ENCODE assay signal across 19 mouse cellular contexts in genomic region chr10:18769909-18770308, GRCm38 (mm10). TPM values are rescaled to one million over a fixed set of nuclear protein-coding genes. Genes with fewer than 3 reads are reported as not detected.
A peak's percentile ranks its signal among the peaks of the same experiment; 100 is the strongest.
DNase-seq lines count a peak whose midpoint lies in the region; ATAC-seq and TF ChIP-seq lines count a peak whose summit lies in the region.
"Had no signal": no experiment of that assay in that cellular context is flagged by ENCODE, and none has a peak within 500 bp of the region (broad histone marks: within the 10 kb centered on the region; RNA-seq: fewer than 3 reads in every experiment).

No protein-coding gene starts in this region.

- H3K27me3 ChIP-seq in kidney, postnatal 0 days (ENCODE audit: insufficient read depth, low read length): no peaks in the 10 kb centered on the region
- H3K27me3 ChIP-seq: embryonic facial prominence, embryonic 13.5 days; heart, embryonic 13.5 days; hindbrain, embryonic 12.5 days; limb, embryonic 15.5 days had no signal

- no peak overlapping the region for H3K9ac ChIP-seq in kidney, postnatal 0 days (ENCODE audit: low read depth, low read length)
- H3K9ac ChIP-seq: embryonic facial prominence, embryonic 13.5 days; heart, embryonic 13.5 days; hindbrain, embryonic 12.5 days; limb, embryonic 15.5 days had no signal

- H3K4me2 ChIP-seq in kidney, postnatal 0 days (ENCODE audit: low read length): no peak overlapping the region
- H3K4me2 ChIP-seq: embryonic facial prominence, embryonic 13.5 days; heart, embryonic 13.5 days; hindbrain, embryonic 12.5 days; limb, embryonic 15.5 days had no signal

- TF ChIP-seq CTCF in kidney, postnatal 0 days (IDR thresholded peaks at IDR 0.05; ENCODE audit: low read depth): peak; percentile 41

- H3K9me3 ChIP-seq in kidney, postnatal 0 days (replicated peaks; ENCODE audit: low read length): no peaks in the 10 kb centered on the region
- H3K9me3 ChIP-seq: embryonic facial prominence, embryonic 13.5 days; limb, embryonic 15.5 days had no signal

- no peak for ATAC-seq in CD4-positive, CD25-positive, alpha-beta regulatory T cell, adult 4 months
- no peak for ATAC-seq in kidney, postnatal 0 days (replicated peaks; ENCODE audit: low FRiP score, low read depth)

- no peak overlapping the region for H3K4me3 ChIP-seq in kidney, postnatal 0 days (replicated peaks; ENCODE audit: low read depth, low read length)
- H3K4me3 ChIP-seq: embryonic facial prominence, embryonic 13.5 days; heart, embryonic 13.5 days; hindbrain, embryonic 12.5 days; limb, embryonic 15.5 days had no signal

- DNase-seq in CD4-positive, CD25-positive, alpha-beta regulatory T cell, adult 2 months (ENCODE audit: low read depth, low spot score): peak; percentile 5
- DNase-seq in kidney, postnatal 0 days (ENCODE audit: low spot score): no peak
- DNase-seq in kidney, adult 11 months: no peak
- DNase-seq in 416B (ENCODE audit: low read depth) (peak; percentile 54), ZHBTc4 (ENCODE audit: low read depth, low spot score) (peak; percentile 49)
- no peak for DNase-seq in cerebellum, postnatal 14 days
- DNase-seq in thymus, adult 18-20 months: no peak
- DNase-seq: cerebellum, adult 18-20 months; kidney, adult 8-10 months; midbrain, embryonic 14.5 days had no signal

- 54% methylated on average over 5 of the region's 5 CpGs for WGBS in kidney, postnatal 0 days

- H3K4me1 ChIP-seq in kidney, postnatal 0 days (replicated peaks; ENCODE audit: insufficient read depth, low read length): no peaks in the 10 kb centered on the region
- H3K4me1 ChIP-seq: embryonic facial prominence, embryonic 13.5 days; hindbrain, embryonic 12.5 days had no signal

- H3K36me3 ChIP-seq in kidney, postnatal 0 days (ENCODE audit: insufficient read depth, low read length): no peaks in the 10 kb centered on the region
- H3K36me3 ChIP-seq: embryonic facial prominence, embryonic 13.5 days; heart, embryonic 13.5 days; hindbrain, embryonic 12.5 days; limb, embryonic 15.5 days had no signal

- H3K27ac ChIP-seq in kidney, postnatal 0 days: no peak overlapping the region
- H3K27ac ChIP-seq: embryonic facial prominence, embryonic 13.5 days; heart, embryonic 13.5 days; hindbrain, embryonic 12.5 days; limb, embryonic 15.5 days had no signal

RNA-seq across cellular contexts. Expression of gene Gm4922, which starts 16.7 kb away (rescaled TPM):
- not detected for polyA plus RNA-seq in CD4-positive, CD25-positive, alpha-beta regulatory T cell, adult 4 months (2017; shearing (Covaris generic))
- polyA plus RNA-seq in kidney, postnatal 0 days (2015; fragmentation: Nextera tagmentation; extraction: Ambion mirVana): not detected in 2 replicates
- polyA plus RNA-seq: embryonic facial prominence, embryonic 13.5 days; heart, embryonic 13.5 days; large intestine, adult 2 months; limb, embryonic 15.5 days; neural tube, embryonic 11.5 days; small intestine, adult 2 months; stomach, embryonic 14.5 days had no signal

RNA-seq across cellular contexts. Expression of gene Arfgef3, which starts 26.2 kb away (rescaled TPM):
- under 1 TPM; 0.08 TPM for polyA plus RNA-seq in CD4-positive, CD25-positive, alpha-beta regulatory T cell, adult 4 months (2017; shearing (Covaris generic))
- polyA plus RNA-seq in kidney, postnatal 0 days (2015; fragmentation: Nextera tagmentation; extraction: Ambion mirVana): 1.1 and 1.2 TPM in 2 replicates

Comparison
In these comparisons a context has a peak if more than half of its experiments do, and no peak if none do; other contexts are left out.
1. DNase-seq: peak in CD4-positive, CD25-positive, alpha-beta regulatory T cell, adult 2 months (single experiment), 416B (single experiment) and ZHBTc4 (single experiment); none in kidney, postnatal 0 days (single experiment), kidney, adult 11 months (single experiment), cerebellum, postnatal 14 days (0 of 2) and thymus, adult 18-20 months (0 of 2).